Mouse (Mus musculus): ENCODE results near the gene Ssu72.

DNA sequence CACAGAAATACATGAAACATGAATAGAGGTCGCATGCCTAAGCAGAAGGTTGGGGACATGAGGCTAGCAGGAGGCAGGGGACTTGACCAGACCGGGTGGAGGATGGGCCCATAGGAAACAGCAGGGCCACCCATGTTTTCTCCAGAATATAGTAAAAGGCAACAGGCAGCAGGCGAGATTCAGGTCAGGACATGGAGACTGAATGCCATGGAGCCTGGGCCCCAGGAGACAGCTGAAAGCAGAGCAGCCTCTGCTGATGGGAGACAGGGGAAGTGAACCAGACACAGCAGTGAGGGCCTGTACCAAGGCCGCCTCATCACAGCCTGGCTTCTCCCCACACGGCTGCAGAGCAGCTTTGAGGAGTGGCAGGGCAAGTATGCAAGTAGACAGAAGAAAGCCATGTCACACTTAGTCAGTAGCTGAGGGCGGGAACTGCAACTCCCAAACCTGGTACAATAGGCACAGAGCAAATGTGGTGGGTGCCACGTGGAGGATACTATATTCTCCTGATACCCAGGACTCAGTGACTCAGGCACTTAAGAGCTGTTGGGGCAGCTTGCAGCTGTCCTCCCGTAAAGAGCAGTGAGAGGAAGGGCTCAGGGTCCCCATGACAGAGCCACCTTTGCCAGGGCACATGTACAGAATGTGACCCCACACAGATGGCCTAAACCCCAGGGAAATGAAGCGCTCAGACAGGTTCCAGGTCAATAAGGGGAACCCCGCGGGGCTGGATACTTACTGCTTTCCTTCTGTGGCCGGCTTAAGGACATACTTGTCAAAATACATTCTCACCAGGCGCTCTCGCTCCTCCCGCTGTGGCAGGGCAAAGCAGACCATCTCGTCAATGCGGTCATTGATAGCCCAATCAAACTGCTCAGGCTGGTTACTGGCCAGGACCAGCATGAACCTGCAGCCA is 42.2 kb downstream of the Ssu72 start:
- TF ChIP-seq CTCF (conservative IDR thresholded peaks at IDR 0.05; ENCODE audit: insufficient read depth, insufficient read length, low read depth, low read length) (no peak), POLR2A (IDR thresholded peaks at IDR 0.05; ENCODE audit: low read depth, low read length) (no peak)
